Mouse (Mus musculus): ENCODE data around the gene C1rl. TPM values are rescaled to one million over a fixed set of nuclear protein-coding genes. Genes with fewer than 3 reads are reported as not detected.
"Not testable (repeated sequence)": the region's sequence is repeated elsewhere in the genome, so short reads cannot be mapped to it uniquely, and the experiment has no call there.

The C1rl gene
- polyA plus RNA-seq, 1 experiment from 2014 or later, result 0.58 TPM

DNA sequence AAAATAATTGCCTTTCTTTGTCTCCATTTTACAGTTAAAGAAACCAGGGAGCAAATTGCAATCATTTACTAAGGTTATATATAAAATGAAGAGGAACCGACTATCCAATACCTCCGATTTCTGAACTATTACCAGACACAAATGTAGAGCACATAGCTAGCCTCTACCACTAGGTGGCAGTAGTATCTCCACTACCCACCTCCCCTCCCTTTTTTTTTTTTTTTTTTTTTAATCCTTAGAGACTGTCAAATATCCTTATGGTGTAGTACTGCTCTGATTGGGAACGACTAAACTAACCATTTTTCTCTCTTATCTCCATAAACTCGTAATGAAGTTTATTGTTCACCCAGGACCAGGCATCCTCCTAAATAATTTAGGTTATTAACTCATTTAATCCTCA is 12.6 kb upstream of the C1rl start:
- Histone ChIP-seq H3K4me3 (ENCODE audit: control insufficient read depth in 1 of 2, insufficient read depth in 1 of 2, low read depth in 1 of 2, low read length in 2 of 2) (no peak overlapping the region), H3K9me3 (ENCODE audit: control insufficient read depth, low read length) (no peaks in the 10 kb centered on the region), H3K36me3 (ENCODE audit: control insufficient read depth, insufficient read depth, low read length) (no peaks in the 10 kb centered on the region), H3K4me1 (ENCODE audit: control insufficient read depth in 2 of 2, insufficient read depth in 2 of 2, low read length in 2 of 2) (peaks cover 8 to 13% of the 10 kb centered on the region in 2 experiments), H3K9ac (ENCODE audit: low read length) (no peak overlapping the region), H3K27ac (replicated peaks in 1 of 2; ENCODE audit: control insufficient read depth in 1 of 2, insufficient read depth in 1 of 2, low read depth in 2 of 2, low read length in 2 of 2) (no peak overlapping the region), H3K4me2 (ENCODE audit: low read length) (no peak overlapping the region), H3K27me3 (ENCODE audit: control insufficient read depth, insufficient read depth, low read length) (no peaks in the 10 kb centered on the region)
- ATAC-seq (ENCODE audit: insufficient number of reproducible peaks, insufficient read depth, low FRiP score, low read depth), result no peak
- WGBS, result 50% methylated on average over 4 of the region's 4 CpGs

DNA sequence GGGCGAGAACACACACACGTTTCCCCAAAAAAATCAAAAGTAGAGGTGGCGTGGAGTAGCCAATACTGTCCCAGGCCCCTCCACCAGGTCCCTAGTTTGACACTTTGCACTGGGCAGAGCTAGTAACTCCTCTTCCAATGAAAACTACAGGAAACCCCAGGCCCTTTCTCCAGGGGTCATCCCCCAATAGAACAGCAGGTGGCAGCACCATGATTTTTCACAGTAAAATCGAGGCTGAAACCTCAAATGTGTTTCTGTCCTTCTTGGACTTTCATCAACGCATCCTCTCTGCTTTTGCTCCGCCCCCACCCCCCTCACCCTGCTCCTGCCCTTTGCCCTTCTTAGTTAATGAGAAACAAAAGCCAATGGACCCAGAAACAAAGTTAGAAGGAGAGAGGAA is 11.3 kb upstream of the C1rl start:
- Histone ChIP-seq H3K4me3 (ENCODE audit: control insufficient read depth in 1 of 2, insufficient read depth in 1 of 2, low read depth in 1 of 2, low read length in 2 of 2) (no peak overlapping the region), H3K27ac (replicated peaks in 1 of 2; ENCODE audit: control insufficient read depth in 1 of 2, insufficient read depth in 1 of 2, low read depth in 2 of 2, low read length in 2 of 2) (no peak overlapping the region), H3K4me2 (ENCODE audit: low read length) (no peak overlapping the region), H3K9me3 (ENCODE audit: control insufficient read depth, low read length) (no peaks in the 10 kb centered on the region), H3K9ac (ENCODE audit: low read length) (no peak overlapping the region), H3K27me3 (ENCODE audit: control insufficient read depth, insufficient read depth, low read length) (no peaks in the 10 kb centered on the region), H3K4me1 (ENCODE audit: control insufficient read depth in 2 of 2, insufficient read depth in 2 of 2, low read length in 2 of 2) (peaks cover 8 to 14% of the 10 kb centered on the region in 2 experiments), H3K36me3 (ENCODE audit: control insufficient read depth, insufficient read depth, low read length) (no peaks in the 10 kb centered on the region)
- WGBS, result 24% methylated on average over 6 of the region's 6 CpGs
- ATAC-seq (ENCODE audit: insufficient number of reproducible peaks, insufficient read depth, low FRiP score, low read depth), result no peak

DNA sequence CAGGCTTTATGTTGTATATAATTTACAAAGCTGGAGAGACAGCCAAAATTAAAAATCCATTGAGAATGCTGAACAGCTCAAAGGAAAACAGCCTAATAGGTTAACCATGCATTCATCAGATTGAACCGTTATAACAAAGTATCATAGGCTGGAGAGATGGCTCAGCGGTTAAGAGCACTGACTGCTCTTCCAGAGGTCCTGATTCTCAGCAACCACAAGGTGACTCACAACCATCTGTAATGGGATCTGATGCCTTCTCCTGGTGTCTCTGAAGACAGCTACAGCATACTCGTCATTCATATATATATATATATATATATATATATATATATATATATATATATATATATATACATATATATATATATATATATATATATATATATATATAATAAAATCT is 9.1 kb upstream of the C1rl start:
- H3K4me2 ChIP-seq (ENCODE audit: low read length); H3K4me1 ChIP-seq (ENCODE audit: control insufficient read depth in 2 of 2, insufficient read depth in 2 of 2, low read length in 2 of 2); H3K27ac ChIP-seq (replicated peaks in 1 of 2; ENCODE audit: control insufficient read depth in 1 of 2, insufficient read depth in 1 of 2, low read depth in 2 of 2, low read length in 2 of 2); ATAC-seq (ENCODE audit: insufficient number of reproducible peaks, insufficient read depth, low FRiP score, low read depth); H3K4me3 ChIP-seq (ENCODE audit: control insufficient read depth in 1 of 2, insufficient read depth in 1 of 2, low read depth in 1 of 2, low read length in 2 of 2); H3K36me3 ChIP-seq (ENCODE audit: control insufficient read depth, insufficient read depth, low read length); H3K9ac ChIP-seq (ENCODE audit: low read length); H3K27me3 ChIP-seq (ENCODE audit: control insufficient read depth, insufficient read depth, low read length); H3K9me3 ChIP-seq (ENCODE audit: control insufficient read depth, low read length): not testable (repeated sequence)
- 84% methylated on average over 3 of the region's 3 CpGs for WGBS

DNA sequence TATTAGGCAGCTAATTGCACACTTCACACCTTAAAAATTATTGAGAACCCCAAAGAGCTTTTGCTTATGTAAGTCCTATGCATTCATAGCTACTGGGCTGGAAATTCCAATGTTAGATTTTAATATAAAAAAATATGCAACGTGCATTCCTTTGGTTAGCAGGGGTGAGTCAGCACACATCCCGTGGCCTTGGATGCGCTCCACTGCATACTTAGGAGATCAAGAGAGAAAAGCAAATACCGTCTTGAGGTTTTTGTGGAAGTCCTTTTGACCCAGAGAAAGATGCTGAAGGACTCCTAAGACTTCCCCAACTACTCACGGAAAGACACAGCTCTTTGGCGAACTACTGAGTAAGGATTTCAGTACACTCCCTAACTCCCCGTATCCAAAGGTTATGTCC is 8.1 kb upstream of the C1rl start:
- WGBS, result 84% methylated on average over 7 of the region's 7 CpGs
- Histone ChIP-seq H3K4me1 (ENCODE audit: control insufficient read depth in 2 of 2, insufficient read depth in 2 of 2, low read length in 2 of 2) (peaks cover 0 to 3% of the 10 kb centered on the region in 2 experiments; a peak in 1 of 4 replicates), H3K9ac (ENCODE audit: low read length) (no peak overlapping the region), H3K9me3 (ENCODE audit: control insufficient read depth, low read length) (no peaks in the 10 kb centered on the region), H3K36me3 (ENCODE audit: control insufficient read depth, insufficient read depth, low read length) (no peaks in the 10 kb centered on the region), H3K27me3 (ENCODE audit: control insufficient read depth, insufficient read depth, low read length) (no peaks in the 10 kb centered on the region), H3K4me3 (ENCODE audit: control insufficient read depth in 1 of 2, insufficient read depth in 1 of 2, low read depth in 1 of 2, low read length in 2 of 2) (no peak overlapping the region), H3K4me2 (ENCODE audit: low read length) (no peak overlapping the region), H3K27ac (replicated peaks in 1 of 2; ENCODE audit: control insufficient read depth in 1 of 2, insufficient read depth in 1 of 2, low read depth in 2 of 2, low read length in 2 of 2) (no peak overlapping the region)
- ATAC-seq (ENCODE audit: insufficient number of reproducible peaks, insufficient read depth, low FRiP score, low read depth), result no peak

DNA sequence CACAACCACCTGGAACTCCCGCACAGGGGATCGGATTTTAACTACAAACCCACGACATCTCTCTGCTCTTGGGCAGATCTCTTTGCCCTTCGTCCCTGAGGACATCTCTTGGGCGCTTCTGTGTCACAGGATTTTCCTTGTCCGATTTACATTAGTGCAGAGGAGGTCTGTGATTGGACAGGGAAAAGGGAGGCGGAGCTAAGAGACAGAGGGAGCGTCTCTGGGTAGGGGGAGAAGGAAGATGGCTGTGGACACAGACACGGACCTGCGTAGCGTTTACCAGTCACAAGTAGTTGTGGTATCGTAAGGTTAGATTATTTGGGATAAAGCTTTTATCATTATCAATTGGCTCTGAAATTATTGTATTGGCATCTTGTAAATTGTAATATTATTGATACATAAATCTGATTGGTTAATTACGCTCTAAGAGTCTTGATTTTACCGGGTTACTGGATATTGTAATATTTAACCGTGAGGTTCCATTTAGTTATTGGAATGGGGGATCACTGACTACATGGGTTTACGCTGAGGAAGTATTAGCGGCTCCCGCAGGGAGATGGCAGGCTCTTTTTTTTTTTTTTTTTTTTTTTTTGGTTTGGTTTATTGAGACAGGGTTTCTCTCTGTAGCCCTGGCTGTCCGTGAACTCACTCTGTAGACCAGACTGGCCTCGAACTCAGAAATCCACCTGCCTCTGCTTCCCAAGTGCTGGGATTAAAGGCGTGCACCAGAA is 7.3 kb upstream of the C1rl start:
- WGBS, result 27% methylated on average over 21 of the region's 21 CpGs
- Histone ChIP-seq H3K4me3 (ENCODE audit: control insufficient read depth in 1 of 2, insufficient read depth in 1 of 2, low read depth in 1 of 2, low read length in 2 of 2) (0 out of 4 replicates have a peak overlapping the region, but pooled peaks of 1 of the 2 experiments have one; percentile 13), H3K4me1 (ENCODE audit: control insufficient read depth in 2 of 2, insufficient read depth in 2 of 2, low read length in 2 of 2) (peaks cover 0 to 3% of the 10 kb centered on the region in 2 experiments; a peak in 1 of 4 replicates), H3K36me3 (ENCODE audit: control insufficient read depth, insufficient read depth, low read length) (no peaks in the 10 kb centered on the region), H3K4me2 (ENCODE audit: low read length) (peak overlapping the region; percentile 53), H3K27me3 (ENCODE audit: control insufficient read depth, insufficient read depth, low read length) (no peaks in the 10 kb centered on the region), H3K27ac (replicated peaks in 1 of 2; ENCODE audit: control insufficient read depth in 1 of 2, insufficient read depth in 1 of 2, low read depth in 2 of 2, low read length in 2 of 2) (no peak overlapping the region), H3K9me3 (ENCODE audit: control insufficient read depth, low read length) (no peaks in the 10 kb centered on the region), H3K9ac (ENCODE audit: low read length) (0 out of 2 replicates have a peak overlapping the region, but pooled peaks have one; percentile 16)
- ATAC-seq (ENCODE audit: insufficient number of reproducible peaks, insufficient read depth, low FRiP score, low read depth), result no peak

DNA sequence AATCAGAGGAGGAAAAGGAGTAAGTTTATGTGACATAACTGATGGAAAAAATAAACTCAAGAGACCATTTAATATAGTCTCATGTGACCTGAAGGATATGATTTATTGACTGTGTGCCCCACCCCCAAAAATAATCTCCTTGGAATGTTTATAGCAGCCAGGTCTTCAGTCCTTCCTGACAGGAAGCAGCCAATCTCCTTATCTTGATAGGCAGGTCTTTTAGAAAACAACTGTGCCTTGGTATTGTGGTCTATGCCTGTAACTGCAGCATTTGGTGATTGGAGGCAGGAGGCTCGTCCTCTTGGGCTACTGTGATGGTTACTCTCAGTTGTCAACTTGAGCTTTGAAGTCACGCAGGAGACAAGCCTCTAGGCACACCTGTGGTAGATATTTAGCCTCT is 5.4 kb upstream of the C1rl start:
- Histone ChIP-seq H3K36me3 (ENCODE audit: control insufficient read depth, insufficient read depth, low read length) (no peaks in the 10 kb centered on the region), H3K27ac (replicated peaks in 1 of 2; ENCODE audit: control insufficient read depth in 1 of 2, insufficient read depth in 1 of 2, low read depth in 2 of 2, low read length in 2 of 2) (no peak overlapping the region), H3K27me3 (ENCODE audit: control insufficient read depth, insufficient read depth, low read length) (no peaks in the 10 kb centered on the region), H3K4me1 (ENCODE audit: control insufficient read depth in 2 of 2, insufficient read depth in 2 of 2, low read length in 2 of 2) (peaks cover 0 to 3% of the 10 kb centered on the region in 2 experiments; a peak in 1 of 4 replicates), H3K4me3 (ENCODE audit: control insufficient read depth in 1 of 2, insufficient read depth in 1 of 2, low read depth in 1 of 2, low read length in 2 of 2) (no peak overlapping the region), H3K4me2 (ENCODE audit: low read length) (no peak overlapping the region), H3K9me3 (ENCODE audit: control insufficient read depth, low read length) (no peaks in the 10 kb centered on the region), H3K9ac (ENCODE audit: low read length) (no peak overlapping the region)
- no peak for ATAC-seq (ENCODE audit: insufficient number of reproducible peaks, insufficient read depth, low FRiP score, low read depth)
- 52% methylated on average over 2 of the region's 2 CpGs for WGBS

DNA sequence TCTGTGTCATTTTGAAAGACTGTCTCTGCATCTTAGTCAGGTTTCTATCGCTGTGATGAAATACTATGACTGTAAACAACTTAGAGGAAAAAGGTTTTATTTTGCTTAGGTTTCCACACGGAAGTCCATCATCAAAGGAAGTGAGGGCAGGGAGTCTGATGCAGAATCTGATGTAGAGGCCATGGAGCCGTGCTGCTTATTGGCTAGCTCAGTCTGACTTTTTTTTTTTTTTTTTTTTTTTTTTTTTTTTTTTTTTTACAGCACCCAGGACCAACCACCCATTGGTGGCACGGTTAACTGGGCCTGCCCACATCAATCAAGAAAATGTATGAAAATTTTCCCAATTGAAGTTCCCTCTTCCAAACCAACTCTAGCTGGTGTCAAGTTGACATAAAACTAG is 4.0 kb upstream of the C1rl start:
- H3K36me3 ChIP-seq (ENCODE audit: control insufficient read depth, insufficient read depth, low read length), result no peaks in the 10 kb centered on the region
- no peak overlapping the region for H3K4me2 ChIP-seq (ENCODE audit: low read length)
- H3K4me3 ChIP-seq (ENCODE audit: control insufficient read depth in 1 of 2, insufficient read depth in 1 of 2, low read depth in 1 of 2, low read length in 2 of 2), result no peak overlapping the region
- ATAC-seq (ENCODE audit: insufficient number of reproducible peaks, insufficient read depth, low FRiP score, low read depth), result no peak
- H3K9me3 ChIP-seq (ENCODE audit: control insufficient read depth, low read length), result no peaks in the 10 kb centered on the region
- no peak overlapping the region for H3K9ac ChIP-seq (ENCODE audit: low read length)
- WGBS, result 69% methylated on average over 4 of the region's 4 CpGs
- no peak overlapping the region for H3K27ac ChIP-seq (replicated peaks in 1 of 2; ENCODE audit: control insufficient read depth in 1 of 2, insufficient read depth in 1 of 2, low read depth in 2 of 2, low read length in 2 of 2)
- H3K4me1 ChIP-seq (ENCODE audit: control insufficient read depth in 2 of 2, insufficient read depth in 2 of 2, low read length in 2 of 2), result peaks cover 0 to 5% of the 10 kb centered on the region in 2 experiments; a peak in 2 of 4 replicates
- no peaks in the 10 kb centered on the region for H3K27me3 ChIP-seq (ENCODE audit: control insufficient read depth, insufficient read depth, low read length)

DNA sequence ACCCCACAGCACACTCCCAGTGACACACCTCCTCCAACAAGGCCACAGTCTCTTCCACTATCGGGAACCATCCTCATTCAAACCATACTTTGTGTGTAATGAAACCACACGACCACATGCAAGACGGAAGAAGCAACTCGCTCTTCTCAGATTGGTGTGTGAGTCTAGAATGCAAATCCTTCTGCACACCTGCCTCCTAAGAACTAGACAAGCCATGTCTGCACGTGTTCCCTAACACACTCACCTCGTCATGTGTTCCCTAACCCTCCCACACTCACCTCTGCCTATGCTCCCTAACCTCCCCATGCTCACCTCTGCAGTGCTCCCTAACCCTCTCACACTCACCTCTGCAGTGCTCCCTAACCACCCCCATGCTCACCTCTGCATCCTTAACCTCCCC is 1.5 kb upstream of the C1rl start:
- Histone ChIP-seq H3K9me3 (ENCODE audit: control insufficient read depth, low read length) (peaks cover 4% of the 10 kb centered on the region; the same call in 1 of the 2 replicates), H3K9ac (ENCODE audit: low read length) (no peak overlapping the region), H3K27me3 (ENCODE audit: control insufficient read depth, insufficient read depth, low read length) (no peaks in the 10 kb centered on the region), H3K4me3 (ENCODE audit: control insufficient read depth in 1 of 2, insufficient read depth in 1 of 2, low read depth in 1 of 2, low read length in 2 of 2) (no peak overlapping the region), H3K27ac (replicated peaks in 1 of 2; ENCODE audit: control insufficient read depth in 1 of 2, insufficient read depth in 1 of 2, low read depth in 2 of 2, low read length in 2 of 2) (no peak overlapping the region), H3K4me2 (ENCODE audit: low read length) (no peak overlapping the region), H3K4me1 (ENCODE audit: control insufficient read depth in 2 of 2, insufficient read depth in 2 of 2, low read length in 2 of 2) (peaks cover 0 to 2% of the 10 kb centered on the region in 2 experiments; a peak in 2 of 4 replicates), H3K36me3 (ENCODE audit: control insufficient read depth, insufficient read depth, low read length) (no peaks in the 10 kb centered on the region)
- ATAC-seq (ENCODE audit: insufficient number of reproducible peaks, insufficient read depth, low FRiP score, low read depth), result no peak
- WGBS, result 72% methylated on average over 6 of the region's 6 CpGs

Data from heart, embryonic 14.5 days (tissue).